Mouse (Mus musculus): ENCODE results near the gene Slco3a1. TPM values are rescaled to one million over a fixed set of nuclear protein-coding genes. Genes with fewer than 3 reads are reported as not detected.

Gene Slco3a1
- total and polyA plus RNA-seq, 3 experiments, result 0.11 TPM; not detected in 2

DNA sequence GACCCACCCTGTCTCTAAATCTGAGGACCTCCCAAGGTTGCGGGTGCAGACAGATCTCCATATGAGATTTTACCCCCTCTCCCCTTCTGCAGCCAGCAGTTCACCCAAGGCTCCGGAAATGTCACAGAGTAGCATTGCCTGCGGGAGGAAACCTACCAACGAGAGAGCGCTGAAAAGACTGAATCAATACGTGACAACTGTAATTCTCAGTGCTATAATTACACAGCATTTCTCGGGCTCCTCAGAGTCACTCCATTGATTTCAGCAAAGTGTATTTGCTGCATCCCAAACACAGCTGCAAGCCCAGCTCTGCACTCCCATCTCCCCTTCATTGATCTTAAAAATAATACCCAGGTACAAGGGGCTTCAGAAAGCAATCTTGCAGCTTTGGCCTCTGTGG, 82.8 kb downstream of the Slco3a1 start:
- ATAC-seq (ENCODE audit: extremely low read depth, insufficient number of reproducible peaks, low FRiP score, poor library complexity, severe bottlenecking) (no peak), DNase-seq (ENCODE audit: low spot score) (no peak)

DNA sequence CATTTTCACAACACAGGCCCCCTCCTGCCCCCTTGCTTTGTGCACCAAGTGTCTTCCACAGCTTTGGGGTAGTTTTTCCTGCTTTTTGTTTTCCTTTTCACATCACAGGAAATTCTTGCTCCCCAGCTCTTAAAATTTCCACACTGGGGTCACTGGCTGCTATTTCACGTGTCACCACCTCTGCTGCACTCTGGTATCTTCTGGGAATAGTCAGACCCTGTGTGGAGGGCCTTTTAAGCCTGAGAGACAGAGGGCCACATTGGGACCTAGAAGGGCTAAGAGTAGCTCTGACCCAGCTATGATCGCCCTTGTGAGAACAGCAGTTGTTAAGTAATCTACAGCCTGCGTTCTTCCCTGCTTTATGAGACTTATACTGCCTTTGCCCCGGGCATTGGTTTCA, 87.7 kb downstream of the Slco3a1 start:
- no peaks in the 10 kb centered on the region for H3K4me1 ChIP-seq (ENCODE audit: insufficient read depth, low read depth, low read length)

More for the DNA sequence above, 82.8 kb downstream of the Slco3a1 start:
- Histone ChIP-seq H3K9me3 (replicated peaks) (peaks cover 40% of the 10 kb centered on the region), H3K4me1 (ENCODE audit: insufficient read depth, low read depth, low read length) (no peaks in the 10 kb centered on the region), H3K27me3 (ENCODE audit: insufficient read depth, low read length) (no peaks in the 10 kb centered on the region), H3K4me3 (ENCODE audit: low read depth, low read length) (no peak overlapping the region), H3K36me3 (replicated peaks) (no peaks in the 10 kb centered on the region)
- no peak for TF ChIP-seq CTCF (IDR thresholded peaks at IDR 0.05; ENCODE audit: low read depth, low read length)
- no peak for TF ChIP-seq GATA2 (IDR thresholded peaks at IDR 0.05; ENCODE audit: borderline replicate concordance, low read depth, low read length)
- no peak for TF ChIP-seq GATA1 (IDR thresholded peaks at IDR 0.05; ENCODE audit: borderline replicate concordance, low read length)
- no peak for TF ChIP-seq TAL1 (conservative IDR thresholded peaks at IDR 0.05; ENCODE audit: low read depth, low read length)
- no peak for TF ChIP-seq POLR2AphosphoS5 (IDR thresholded peaks at IDR 0.05; ENCODE audit: insufficient replicate concordance, low read depth, low read length)

DNA sequence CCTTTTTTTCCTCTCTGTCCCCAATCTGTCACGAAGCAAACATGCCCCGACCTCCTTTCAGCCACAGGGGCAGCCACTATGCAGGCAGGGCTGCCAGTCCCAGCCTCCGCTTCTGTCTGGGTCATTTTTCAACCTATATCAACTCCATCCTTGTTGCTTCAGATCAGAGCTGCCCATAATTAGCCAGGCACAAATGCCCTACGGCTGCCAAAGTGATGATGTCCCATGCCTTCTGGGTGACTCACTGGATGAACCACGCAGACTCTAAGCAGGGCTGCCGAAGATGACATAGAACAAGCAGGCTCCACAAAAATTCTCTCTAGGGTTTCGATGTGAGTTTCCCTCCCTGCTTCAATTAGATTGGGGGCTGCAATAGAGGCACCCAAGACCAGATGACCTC, 89.9 kb downstream of the Slco3a1 start:
- Histone ChIP-seq H3K4me1 (ENCODE audit: insufficient read depth, low read depth, low read length) (no peaks in the 10 kb centered on the region), H3K4me3 (ENCODE audit: low read depth, low read length) (no peak overlapping the region), H3K27me3 (ENCODE audit: insufficient read depth, low read length) (no peaks in the 10 kb centered on the region), H3K9me3 (replicated peaks) (peaks cover 58% of the 10 kb centered on the region), H3K36me3 (replicated peaks) (no peaks in the 10 kb centered on the region)
- no peak for DNase-seq (ENCODE audit: low spot score)
- no peak for TF ChIP-seq GATA2 (IDR thresholded peaks at IDR 0.05; ENCODE audit: borderline replicate concordance, low read depth, low read length)
- TF ChIP-seq GATA1 (IDR thresholded peaks at IDR 0.05; ENCODE audit: borderline replicate concordance, low read length), result no peak
- no peak for TF ChIP-seq POLR2AphosphoS5 (IDR thresholded peaks at IDR 0.05; ENCODE audit: insufficient replicate concordance, low read depth, low read length)
- no peak for TF ChIP-seq TAL1 (conservative IDR thresholded peaks at IDR 0.05; ENCODE audit: low read depth, low read length)
- no peak for TF ChIP-seq CTCF (IDR thresholded peaks at IDR 0.05; ENCODE audit: low read depth, low read length)
- ATAC-seq (ENCODE audit: extremely low read depth, insufficient number of reproducible peaks, low FRiP score, poor library complexity, severe bottlenecking), result no peak

More for the DNA sequence above, 87.7 kb downstream of the Slco3a1 start:
- H3K9me3 ChIP-seq (replicated peaks), result peaks cover 54% of the 10 kb centered on the region
- ATAC-seq (ENCODE audit: extremely low read depth, insufficient number of reproducible peaks, low FRiP score, poor library complexity, severe bottlenecking) (no peak), DNase-seq (ENCODE audit: low spot score) (no peak)
- TF ChIP-seq CTCF (IDR thresholded peaks at IDR 0.05; ENCODE audit: low read depth, low read length), result no peak
- TF ChIP-seq GATA1 (IDR thresholded peaks at IDR 0.05; ENCODE audit: borderline replicate concordance, low read length), result no peak
- TF ChIP-seq TAL1 (conservative IDR thresholded peaks at IDR 0.05; ENCODE audit: low read depth, low read length), result no peak
- no peak for TF ChIP-seq POLR2AphosphoS5 (IDR thresholded peaks at IDR 0.05; ENCODE audit: insufficient replicate concordance, low read depth, low read length)
- TF ChIP-seq GATA2 (IDR thresholded peaks at IDR 0.05; ENCODE audit: borderline replicate concordance, low read depth, low read length), result no peak
- no peaks in the 10 kb centered on the region for H3K27me3 ChIP-seq (ENCODE audit: insufficient read depth, low read length)
- H3K36me3 ChIP-seq (replicated peaks), result no peaks in the 10 kb centered on the region
- no peak overlapping the region for H3K4me3 ChIP-seq (ENCODE audit: low read depth, low read length)

DNA sequence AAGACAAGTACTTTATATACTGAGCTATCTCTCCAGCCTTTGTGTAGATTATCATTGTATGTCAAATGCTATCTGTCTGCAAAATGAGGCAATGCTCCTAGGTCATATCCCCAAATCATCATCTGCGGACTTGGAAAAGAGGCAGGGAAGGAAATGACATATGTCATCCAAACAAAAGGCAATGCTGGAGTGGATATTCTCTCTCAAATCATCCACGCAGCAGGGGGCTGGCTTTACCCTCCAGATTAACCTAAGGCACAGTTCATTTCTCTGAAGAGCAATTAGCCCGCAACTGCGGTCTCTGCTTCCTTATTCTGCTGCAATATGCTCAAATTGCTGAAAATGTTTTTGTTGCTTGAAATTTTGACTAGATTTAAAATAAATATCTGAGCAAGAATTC, 92.1 kb downstream of the Slco3a1 start:
- no peaks in the 10 kb centered on the region for H3K27me3 ChIP-seq (ENCODE audit: insufficient read depth, low read length)
- no peak for TF ChIP-seq GATA2 (IDR thresholded peaks at IDR 0.05; ENCODE audit: borderline replicate concordance, low read depth, low read length)
- no peak for TF ChIP-seq GATA1 (IDR thresholded peaks at IDR 0.05; ENCODE audit: borderline replicate concordance, low read length)
- TF ChIP-seq CTCF (IDR thresholded peaks at IDR 0.05; ENCODE audit: low read depth, low read length), result no peak
- no peak for TF ChIP-seq TAL1 (conservative IDR thresholded peaks at IDR 0.05; ENCODE audit: low read depth, low read length)
- no peak for TF ChIP-seq POLR2AphosphoS5 (IDR thresholded peaks at IDR 0.05; ENCODE audit: insufficient replicate concordance, low read depth, low read length)
- DNase-seq (ENCODE audit: low spot score), result no peak
- H3K4me3 ChIP-seq (ENCODE audit: low read depth, low read length), result no peak overlapping the region
- H3K36me3 ChIP-seq (replicated peaks), result no peaks in the 10 kb centered on the region
- ATAC-seq (ENCODE audit: extremely low read depth, insufficient number of reproducible peaks, low FRiP score, poor library complexity, severe bottlenecking), result no peak
- no peaks in the 10 kb centered on the region for H3K4me1 ChIP-seq (ENCODE audit: insufficient read depth, low read depth, low read length)
- peaks cover 60% of the 10 kb centered on the region for H3K9me3 ChIP-seq (replicated peaks)

DNA sequence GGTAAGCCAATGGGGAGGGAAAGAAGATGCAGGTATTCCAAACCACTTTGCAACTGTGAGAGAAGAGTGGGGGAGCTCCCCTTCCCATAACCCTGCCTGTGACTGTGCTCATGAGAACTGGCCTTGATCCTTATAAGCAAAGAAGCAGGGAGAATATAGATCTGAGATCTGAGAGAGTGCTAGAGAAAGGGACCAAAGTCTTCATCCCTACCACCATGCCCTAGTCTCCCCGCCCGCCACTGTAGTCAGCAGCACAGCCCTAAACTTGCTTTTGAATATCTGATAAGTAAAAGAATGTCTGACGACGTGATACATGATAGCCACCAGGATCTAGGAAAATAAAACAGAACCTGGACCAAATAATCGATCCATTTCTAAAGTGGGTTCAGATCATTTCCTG, 92.8 kb downstream of the Slco3a1 start:
- H3K4me1 ChIP-seq (ENCODE audit: insufficient read depth, low read depth, low read length), result no peaks in the 10 kb centered on the region
- H3K36me3 ChIP-seq (replicated peaks), result no peaks in the 10 kb centered on the region
- H3K4me3 ChIP-seq (ENCODE audit: low read depth, low read length), result no peak overlapping the region
- peaks cover 63% of the 10 kb centered on the region for H3K9me3 ChIP-seq (replicated peaks)
- H3K27me3 ChIP-seq (ENCODE audit: insufficient read depth, low read length), result no peaks in the 10 kb centered on the region
- TF ChIP-seq CTCF (IDR thresholded peaks at IDR 0.05; ENCODE audit: low read depth, low read length) (no peak), GATA2 (IDR thresholded peaks at IDR 0.05; ENCODE audit: borderline replicate concordance, low read depth, low read length) (no peak), TAL1 (conservative IDR thresholded peaks at IDR 0.05; ENCODE audit: low read depth, low read length) (no peak), POLR2AphosphoS5 (IDR thresholded peaks at IDR 0.05; ENCODE audit: insufficient replicate concordance, low read depth, low read length) (no peak)
- ATAC-seq (ENCODE audit: extremely low read depth, insufficient number of reproducible peaks, low FRiP score, poor library complexity, severe bottlenecking) (no peak), DNase-seq (ENCODE audit: low spot score) (no peak)

DNA sequence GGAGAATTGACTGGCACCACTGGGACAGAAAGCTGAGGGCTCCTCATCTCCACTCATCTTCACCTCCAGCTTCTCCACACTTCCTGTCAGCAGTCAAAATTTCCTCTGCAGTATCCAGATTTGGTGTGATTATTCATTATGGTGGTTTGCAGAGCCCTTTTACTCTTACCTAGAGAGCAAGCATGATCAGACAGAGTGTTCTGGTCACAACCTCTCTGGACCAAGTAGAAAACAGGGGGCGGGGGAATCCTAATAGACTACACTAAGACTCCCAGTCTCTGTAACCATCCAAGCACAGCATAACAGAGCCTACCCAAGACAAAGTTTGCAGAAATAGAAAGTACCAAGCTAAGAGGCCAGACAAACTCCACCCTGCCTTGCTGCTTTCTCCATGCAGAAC, 93.4 kb downstream of the Slco3a1 start:
- DNase-seq (ENCODE audit: low spot score) (no peak), ATAC-seq (ENCODE audit: extremely low read depth, insufficient number of reproducible peaks, low FRiP score, poor library complexity, severe bottlenecking) (no peak)
- no peak for TF ChIP-seq CTCF (IDR thresholded peaks at IDR 0.05; ENCODE audit: low read depth, low read length)
- no peak for TF ChIP-seq TAL1 (conservative IDR thresholded peaks at IDR 0.05; ENCODE audit: low read depth, low read length)
- TF ChIP-seq GATA2 (IDR thresholded peaks at IDR 0.05; ENCODE audit: borderline replicate concordance, low read depth, low read length), result no peak
- TF ChIP-seq POLR2AphosphoS5 (IDR thresholded peaks at IDR 0.05; ENCODE audit: insufficient replicate concordance, low read depth, low read length), result no peak
- TF ChIP-seq GATA1 (IDR thresholded peaks at IDR 0.05; ENCODE audit: borderline replicate concordance, low read length), result no peak
- H3K27me3 ChIP-seq (ENCODE audit: insufficient read depth, low read length), result no peaks in the 10 kb centered on the region
- no peaks in the 10 kb centered on the region for H3K36me3 ChIP-seq (replicated peaks)
- H3K9me3 ChIP-seq (replicated peaks), result peaks cover 58% of the 10 kb centered on the region
- no peaks in the 10 kb centered on the region for H3K4me1 ChIP-seq (ENCODE audit: insufficient read depth, low read depth, low read length)
- no peak overlapping the region for H3K4me3 ChIP-seq (ENCODE audit: low read depth, low read length)
